Mouse (Mus musculus): ENCODE results near the gene Cks1b. TPM values are rescaled to one million over a fixed set of nuclear protein-coding genes. Genes with fewer than 3 reads are reported as not detected.

Cks1b gene
- polyA plus RNA-seq, 1 experiment = 174 TPM

GRCm38 (mm10) chr3:89384331-89385076 lies 33.7 kb downstream of the Cks1b start:
- Histone ChIP-seq H3K4me1 (ENCODE audit: control insufficient read depth, insufficient read depth, low read length) (0 out of 2 replicates have a peak, but pooled peaks cover 1% of the 10 kb centered on the region), H3K27ac (ENCODE audit: insufficient read depth, low read length) (no peak overlapping the region), H3K4me3 (ENCODE audit: insufficient read depth, low read length) (no peak overlapping the region)
- TF ChIP-seq POLR2A (IDR thresholded peaks at IDR 0.05; ENCODE audit: low read depth, low read length) = no peak
- no peak for TF ChIP-seq CTCF (IDR thresholded peaks at IDR 0.05; ENCODE audit: borderline replicate concordance, insufficient read depth, low read length)

GRCm38 (mm10) chr3:89383651-89384255 lies 34.4 kb downstream of the Cks1b start:
- Histone ChIP-seq H3K27ac (ENCODE audit: insufficient read depth, low read length) (no peak overlapping the region), H3K4me3 (ENCODE audit: insufficient read depth, low read length) (no peak overlapping the region), H3K4me1 (ENCODE audit: control insufficient read depth, insufficient read depth, low read length) (0 out of 2 replicates have a peak, but pooled peaks cover 6% of the 10 kb centered on the region)
- no peak for TF ChIP-seq POLR2A (IDR thresholded peaks at IDR 0.05; ENCODE audit: low read depth, low read length)

- no peak for TF ChIP-seq CTCF (IDR thresholded peaks at IDR 0.05; ENCODE audit: borderline replicate concordance, insufficient read depth, low read length)
- TF ChIP-seq POLR2A (IDR thresholded peaks at IDR 0.05; ENCODE audit: low read depth, low read length) = no peak
- Histone ChIP-seq H3K4me1 (ENCODE audit: control insufficient read depth, insufficient read depth, low read length) (0 out of 2 replicates have a peak, but pooled peaks cover 7% of the 10 kb centered on the region), H3K4me3 (ENCODE audit: insufficient read depth, low read length) (no peak overlapping the region), H3K27ac (ENCODE audit: insufficient read depth, low read length) (no peak overlapping the region)
These were observed 35.2 kb downstream of the Cks1b start for GRCm38 (mm10) chr3:89382950-89383349.

- no peak for TF ChIP-seq POLR2A (IDR thresholded peaks at IDR 0.05; ENCODE audit: low read depth, low read length)
- no peak for TF ChIP-seq CTCF (IDR thresholded peaks at IDR 0.05; ENCODE audit: borderline replicate concordance, insufficient read depth, low read length)
- H3K4me3 ChIP-seq (ENCODE audit: insufficient read depth, low read length) = no peak overlapping the region
- no peak overlapping the region for H3K27ac ChIP-seq (ENCODE audit: insufficient read depth, low read length)
- 0 out of 2 replicates have a peak, but pooled peaks cover 7% of the 10 kb centered on the region for H3K4me1 ChIP-seq (ENCODE audit: control insufficient read depth, insufficient read depth, low read length)
These were observed 35.9 kb downstream of the Cks1b start for GRCm38 (mm10) chr3:89382033-89382882.

- Histone ChIP-seq H3K4me1 (ENCODE audit: control insufficient read depth, insufficient read depth, low read length) (0 out of 2 replicates have a peak, but pooled peaks cover 7% of the 10 kb centered on the region), H3K4me3 (ENCODE audit: insufficient read depth, low read length) (no peak overlapping the region), H3K27ac (ENCODE audit: insufficient read depth, low read length) (no peak overlapping the region)
- TF ChIP-seq CTCF (IDR thresholded peaks at IDR 0.05; ENCODE audit: borderline replicate concordance, insufficient read depth, low read length) (no peak), POLR2A (IDR thresholded peaks at IDR 0.05; ENCODE audit: low read depth, low read length) (no peak)
These were observed 37.0 kb downstream of the Cks1b start for GRCm38 (mm10) chr3:89381233-89381632.

- Histone ChIP-seq H3K27ac (ENCODE audit: insufficient read depth, low read length) (no peak overlapping the region), H3K4me1 (ENCODE audit: control insufficient read depth, insufficient read depth, low read length) (0 out of 2 replicates have a peak, but pooled peaks cover 7% of the 10 kb centered on the region), H3K4me3 (ENCODE audit: insufficient read depth, low read length) (no peak overlapping the region)
- TF ChIP-seq POLR2A (IDR thresholded peaks at IDR 0.05; ENCODE audit: low read depth, low read length) = no peak
- TF ChIP-seq CTCF (IDR thresholded peaks at IDR 0.05; ENCODE audit: borderline replicate concordance, insufficient read depth, low read length) = no peak
These were observed 37.5 kb downstream of the Cks1b start for GRCm38 (mm10) chr3:89380711-89381110.

- TF ChIP-seq CTCF (IDR thresholded peaks at IDR 0.05; ENCODE audit: borderline replicate concordance, insufficient read depth, low read length) (no peak), POLR2A (IDR thresholded peaks at IDR 0.05; ENCODE audit: low read depth, low read length) (no peak)
- Histone ChIP-seq H3K4me1 (ENCODE audit: control insufficient read depth, insufficient read depth, low read length) (0 out of 2 replicates have a peak, but pooled peaks cover 7% of the 10 kb centered on the region), H3K27ac (ENCODE audit: insufficient read depth, low read length) (no peak overlapping the region), H3K4me3 (ENCODE audit: insufficient read depth, low read length) (no peak overlapping the region)
These were observed 37.9 kb downstream of the Cks1b start for GRCm38 (mm10) chr3:89380291-89380690.

GRCm38 (mm10) chr3:89379388-89380131 lies 38.6 kb downstream of the Cks1b start:
- Histone ChIP-seq H3K27ac (ENCODE audit: insufficient read depth, low read length) (no peak overlapping the region), H3K4me3 (ENCODE audit: insufficient read depth, low read length) (no peak overlapping the region), H3K4me1 (ENCODE audit: control insufficient read depth, insufficient read depth, low read length) (0 out of 2 replicates have a peak, but pooled peaks cover 7% of the 10 kb centered on the region)
- TF ChIP-seq POLR2A (IDR thresholded peaks at IDR 0.05; ENCODE audit: low read depth, low read length) (no peak), CTCF (IDR thresholded peaks at IDR 0.05; ENCODE audit: borderline replicate concordance, insufficient read depth, low read length) (no peak)
